In the genomic region with DNA sequence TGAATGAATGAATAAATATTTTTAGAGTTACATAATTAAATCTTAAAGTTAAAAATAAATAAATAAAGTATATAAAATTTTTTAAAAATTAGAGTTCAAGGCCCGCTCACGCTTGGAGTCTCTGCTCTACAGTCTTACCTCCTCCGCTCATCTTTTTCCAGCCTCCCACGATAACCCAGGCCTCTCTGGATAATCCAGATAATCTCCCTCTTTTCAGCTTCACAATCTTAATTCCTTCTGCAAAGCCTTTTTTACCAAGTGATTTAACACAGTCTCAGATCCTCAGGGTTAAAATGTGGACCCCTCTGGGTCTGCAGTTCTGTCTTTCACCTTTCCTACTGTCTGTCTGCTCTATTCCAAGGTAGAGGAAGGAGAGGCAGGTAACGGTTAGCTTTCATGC, we compare ENCODE assay signal across 27 mouse cellular contexts.
"Had no signal": no experiment of that assay in that cellular context is flagged by ENCODE, and none has a peak within 500 bp of the region (broad histone marks: within the 10 kb centered on the region; RNA-seq: fewer than 3 reads in every experiment).

No protein-coding gene starts in this region.

- H3K36me3 ChIP-seq: embryonic facial prominence, embryonic 10.5 days; embryonic facial prominence, embryonic 12.5 days; embryonic facial prominence, embryonic 13.5 days; embryonic facial prominence, embryonic 15.5 days; forebrain, embryonic 10.5 days; forebrain, embryonic 12.5 days had no signal

- H3K4me1 ChIP-seq: embryonic facial prominence, embryonic 12.5 days; embryonic facial prominence, embryonic 13.5 days; embryonic facial prominence, embryonic 15.5 days; forebrain, embryonic 10.5 days; forebrain, embryonic 12.5 days; forebrain, embryonic 13.5 days had no signal

- H3K9me3 ChIP-seq: embryonic facial prominence, embryonic 10.5 days; embryonic facial prominence, embryonic 12.5 days; embryonic facial prominence, embryonic 13.5 days; embryonic facial prominence, embryonic 15.5 days; forebrain, embryonic 10.5 days; forebrain, embryonic 12.5 days; forebrain, embryonic 13.5 days had no signal

- DNase-seq: cerebellum, adult 2 months; cerebellum, adult 8-10 months; cerebellum, adult 9-10 months; cerebellum, postnatal 10 days; cerebellum, postnatal 14 days; cerebellum, postnatal 25 days; cerebellum, postnatal 36 days; embryo, embryonic 11 days; forebrain, postnatal 0 days; gastrocnemius, adult 2 months; gastrocnemius, postnatal 10 days; gastrocnemius, postnatal 14 days; gastrocnemius, postnatal 25 days; gastrocnemius, postnatal 36 days; heart, adult 11 months; heart, adult 18-20 months; heart, adult 2 months had no signal

- H3K9ac ChIP-seq: embryonic facial prominence, embryonic 12.5 days; embryonic facial prominence, embryonic 13.5 days; embryonic facial prominence, embryonic 15.5 days; forebrain, embryonic 12.5 days; forebrain, embryonic 13.5 days; forebrain, postnatal 0 days had no signal

- H3K27ac ChIP-seq: embryonic facial prominence, embryonic 10.5 days; embryonic facial prominence, embryonic 12.5 days; embryonic facial prominence, embryonic 13.5 days; embryonic facial prominence, embryonic 15.5 days; forebrain, embryonic 10.5 days; forebrain, embryonic 12.5 days; forebrain, embryonic 13.5 days; gastrocnemius, adult 2 months; heart, adult 2 months had no signal

- H3K27me3 ChIP-seq: embryonic facial prominence, embryonic 13.5 days; embryonic facial prominence, embryonic 15.5 days had no signal

- ATAC-seq: forebrain, embryonic 13.5 days; forebrain, embryonic 14.5 days; forebrain, embryonic 16.5 days; forebrain, postnatal 0 days had no signal

- H3K4me3 ChIP-seq: embryonic facial prominence, embryonic 10.5 days; embryonic facial prominence, embryonic 12.5 days; embryonic facial prominence, embryonic 13.5 days; embryonic facial prominence, embryonic 15.5 days; erythroblast, embryonic 14.5 days; forebrain, embryonic 10.5 days; forebrain, embryonic 12.5 days; forebrain, embryonic 13.5 days; gastrocnemius, adult 2 months; heart, adult 2 months had no signal

- H3K4me2 ChIP-seq: embryonic facial prominence, embryonic 12.5 days; embryonic facial prominence, embryonic 13.5 days; embryonic facial prominence, embryonic 15.5 days; forebrain, embryonic 12.5 days; forebrain, embryonic 13.5 days had no signal
